Comparison of ENCODE assay signal across 8 mouse cellular contexts in the genomic region with DNA sequence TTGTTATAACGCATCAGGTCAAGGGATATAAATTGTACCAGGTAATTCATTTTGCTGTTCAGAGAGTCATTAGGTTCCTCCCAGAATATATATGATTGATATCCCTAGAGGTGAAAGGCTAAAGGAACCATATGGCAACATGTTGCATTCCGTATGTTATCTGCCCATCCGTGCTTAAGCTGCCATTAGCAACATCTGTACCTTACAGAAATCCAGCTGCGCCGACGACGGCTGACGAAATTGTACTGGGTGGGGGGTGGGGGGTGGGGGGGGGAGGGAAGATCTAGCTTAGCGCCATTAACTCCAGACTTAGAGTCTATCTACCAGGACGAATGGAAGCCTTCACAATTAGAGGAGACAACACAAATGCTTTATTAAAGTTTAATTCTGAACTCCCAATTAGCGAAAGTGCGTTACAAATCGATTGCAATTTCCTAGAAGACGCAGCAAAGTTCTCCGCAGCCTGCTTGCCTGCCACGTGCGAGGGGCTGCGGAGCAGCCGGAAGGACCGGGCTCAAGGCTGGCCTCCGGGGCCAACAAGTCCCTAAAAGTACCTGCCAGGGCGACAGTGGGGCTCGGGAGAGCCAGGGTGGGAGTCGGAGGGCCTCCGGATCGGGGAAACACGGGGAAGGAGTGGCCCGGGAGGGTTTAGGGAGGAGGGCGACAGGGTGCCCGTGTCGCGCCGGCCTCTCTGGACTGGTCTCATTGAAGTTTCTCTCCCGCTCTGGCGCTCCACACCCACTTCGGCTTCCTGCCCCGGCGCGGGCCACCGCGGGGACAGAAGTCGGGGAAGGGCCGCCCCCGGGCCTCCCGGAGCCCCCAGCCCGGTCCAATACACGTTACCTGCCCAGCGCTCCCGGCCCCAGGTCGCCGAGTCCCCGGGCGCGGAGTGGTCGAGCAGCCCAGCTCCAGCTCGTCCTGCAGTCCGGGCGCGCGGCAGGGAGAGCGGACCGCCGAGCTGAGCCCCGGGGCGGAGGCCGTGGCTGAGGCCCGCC. TPM values are rescaled to one million over a fixed set of nuclear protein-coding genes. Genes with fewer than 3 reads are reported as not detected.
DNase-seq lines count a peak whose midpoint lies in the region; ATAC-seq and TF ChIP-seq lines count a peak whose summit lies in the region.

No protein-coding gene starts in this region.

- WGBS in hindbrain, embryonic 14.5 days = under 1% methylated on average over 61 of the region's 67 CpGs
- under 1% methylated on average over 61 of the region's 67 CpGs for WGBS in liver, embryonic 11.5 days
- WGBS in midbrain, postnatal 0 days = under 1% methylated on average over 50 of the region's 67 CpGs

- H3K4me3 ChIP-seq in gastrocnemius, adult 2 months = peak overlapping the region; percentile 98
- H3K4me3 ChIP-seq in hindbrain, embryonic 14.5 days (replicated peaks; ENCODE audit: low read length) = peak overlapping the region; percentile 84
- H3K4me3 ChIP-seq in liver, embryonic 11.5 days (ENCODE audit: low read depth, low read length) = peak overlapping the region; percentile 93
- peak overlapping the region; percentile 77 for H3K4me3 ChIP-seq in midbrain, postnatal 0 days (ENCODE audit: low read depth, low read length)

- peak; percentile 85 for ATAC-seq in hindbrain, embryonic 14.5 days (ENCODE audit: low FRiP score)
- peak; percentile 76 for ATAC-seq in liver, embryonic 11.5 days (replicated peaks; ENCODE audit: low FRiP score)
- peak; percentile 83 for ATAC-seq in midbrain, postnatal 0 days (ENCODE audit: low FRiP score)

- DNase-seq in layer of hippocampus, postnatal 10 days (ENCODE audit: low spot score in 2 of 2) = peak; percentile 40 to 51
- no peak for DNase-seq in layer of hippocampus, postnatal 25 days (ENCODE audit: extremely low spot score in 1 of 2, low spot score in 1 of 2)
- DNase-seq in cerebellum, adult 9-10 months = peak; percentile 58
- DNase-seq in gastrocnemius, adult 2 months = peak; percentile 72
- no peak for DNase-seq in hindbrain, embryonic 14.5 days (ENCODE audit: low spot score)
- DNase-seq in liver, embryonic 11.5 days (ENCODE audit: low spot score) = peak; percentile 85
- DNase-seq in midbrain, postnatal 0 days (ENCODE audit: low spot score) = no peak
- peak; percentile 33 for DNase-seq in thymus, postnatal 0 days (ENCODE audit: low spot score)

- intact Hi-C loops in gastrocnemius, adult 2 months (cut with DNase I) = loop anchor here (10.0 kb wide), 1 partner anchor 112 kb away; the partner anchor contains the start of gene Gpd2

- no peaks in the 10 kb centered on the region for H3K9me3 ChIP-seq in hindbrain, embryonic 14.5 days (ENCODE audit: control insufficient read depth, low read length)
- no peaks in the 10 kb centered on the region for H3K9me3 ChIP-seq in liver, embryonic 11.5 days (ENCODE audit: control insufficient read depth, low read length)
- no peaks in the 10 kb centered on the region for H3K9me3 ChIP-seq in midbrain, postnatal 0 days (ENCODE audit: low read length)

- TF ChIP-seq CTCF in gastrocnemius, adult 2 months (IDR thresholded peaks at IDR 0.05) = no peak
- no peak for TF ChIP-seq CTCF in midbrain, postnatal 0 days (IDR thresholded peaks at IDR 0.05)

- peak overlapping the region; percentile 98 for H3K27ac ChIP-seq in gastrocnemius, adult 2 months
- peak overlapping the region; percentile 32; the same call in 1 of the 2 replicates for H3K27ac ChIP-seq in hindbrain, embryonic 14.5 days
- H3K27ac ChIP-seq in liver, embryonic 11.5 days (ENCODE audit: low read depth, low read length) = peak overlapping the region; percentile 83
- H3K27ac ChIP-seq in midbrain, postnatal 0 days (ENCODE audit: low read depth, low read length) = 0 out of 2 replicates have a peak overlapping the region, but pooled peaks have one; percentile 6

- H3K4me1 ChIP-seq in hindbrain, embryonic 14.5 days (replicated peaks; ENCODE audit: control insufficient read depth, insufficient read depth, low read length) = 0 out of 2 replicates have a peak, but pooled peaks cover 5% of the 10 kb centered on the region
- H3K4me1 ChIP-seq in liver, embryonic 11.5 days (replicated peaks; ENCODE audit: control insufficient read depth, insufficient read depth, low read length) = peaks cover 9% of the 10 kb centered on the region; the same call in 1 of the 2 replicates
- no peaks in the 10 kb centered on the region for H3K4me1 ChIP-seq in midbrain, postnatal 0 days (ENCODE audit: insufficient read depth, low read length)

- H3K27me3 ChIP-seq in hindbrain, embryonic 14.5 days (ENCODE audit: control insufficient read depth, insufficient read depth, low read length) = peaks cover 28% of the 10 kb centered on the region
- no peaks in the 10 kb centered on the region for H3K27me3 ChIP-seq in liver, embryonic 11.5 days (replicated peaks; ENCODE audit: control insufficient read depth, insufficient read depth, low read length)
- peaks cover 43% of the 10 kb centered on the region for H3K27me3 ChIP-seq in midbrain, postnatal 0 days (ENCODE audit: insufficient read depth, low read length)

- no peaks in the 10 kb centered on the region for H3K36me3 ChIP-seq in hindbrain, embryonic 14.5 days (replicated peaks; ENCODE audit: control insufficient read depth, insufficient read depth)
- no peaks in the 10 kb centered on the region for H3K36me3 ChIP-seq in liver, embryonic 11.5 days (ENCODE audit: control insufficient read depth, insufficient read depth, low read length)
- H3K36me3 ChIP-seq in midbrain, postnatal 0 days (ENCODE audit: insufficient read depth, low read length) = no peaks in the 10 kb centered on the region

- H3K9ac ChIP-seq in hindbrain, embryonic 14.5 days = peak overlapping the region; percentile 74
- peak overlapping the region; percentile 99 for H3K9ac ChIP-seq in liver, embryonic 11.5 days (ENCODE audit: low read depth, low read length)
- peak overlapping the region; percentile 64 for H3K9ac ChIP-seq in midbrain, postnatal 0 days (replicated peaks; ENCODE audit: low read length, poor library complexity, severe bottlenecking)

- H3K4me2 ChIP-seq in hindbrain, embryonic 14.5 days (replicated peaks) = peak overlapping the region; percentile 98
- H3K4me2 ChIP-seq in liver, embryonic 11.5 days = peak overlapping the region; percentile 79
- peak overlapping the region; percentile 99 for H3K4me2 ChIP-seq in midbrain, postnatal 0 days (ENCODE audit: low read depth, low read length, poor library complexity, severe bottlenecking)

RNA-seq across cellular contexts. Expression of gene Nr4a2, which starts 0.5 kb away (rescaled TPM):
- 10 to 100 TPM; 55.5 to 75.3 TPM for total RNA-seq in layer of hippocampus, postnatal 10 days (2021)
- 10 to 100 TPM; 51.6 to 55.1 TPM for total RNA-seq in layer of hippocampus, postnatal 25 days (2021)
- 1 to 10 TPM in 1 of 2 experiments, under 1 TPM in 1; 0.94 to 3.4 TPM for total RNA-seq in gastrocnemius, adult 2 months (2021)
- 20.7 and 21.0 TPM in 2 replicates for polyA plus RNA-seq in hindbrain, embryonic 14.5 days (2014; fragmentation: Nextera tagmentation; extraction: Ambion mirVana)
- polyA plus RNA-seq in liver, embryonic 11.5 days (2014; fragmentation: Nextera tagmentation; extraction: Ambion mirVana) = 2.0 and 2.1 TPM in 2 replicates
- 12.6 and 14.6 TPM in 2 replicates for total RNA-seq in midbrain, postnatal 0 days (2014; rRNA removed)
- polyA plus RNA-seq in midbrain, postnatal 0 days (2015; fragmentation: Nextera tagmentation; extraction: Ambion mirVana) = 15.4 and 19.4 TPM in 2 replicates
- 0.71 and 0.85 TPM in 2 replicates for polyA plus RNA-seq in thymus, postnatal 0 days (2015; fragmentation: Nextera tagmentation; extraction: Ambion mirVana)

Comparison
In these comparisons a context has a peak if more than half of its experiments do, and no peak if none do; other contexts are left out.
1. DNase-seq: peak in layer of hippocampus, postnatal 10 days (2 of 2), cerebellum, adult 9-10 months (single experiment), gastrocnemius, adult 2 months (single experiment), liver, embryonic 11.5 days (single experiment) and thymus, postnatal 0 days (single experiment); none in layer of hippocampus, postnatal 25 days (0 of 2), hindbrain, embryonic 14.5 days (single experiment) and midbrain, postnatal 0 days (single experiment).
2. H3K27ac ChIP-seq: peak in every context shown above with its lines; median percentile 98 in gastrocnemius, adult 2 months; 83 in liver, embryonic 11.5 days; 32 in hindbrain, embryonic 14.5 days; 6 in midbrain, postnatal 0 days.
3. Peak in every context shown above with its lines, with median percentiles within 50 percentile points of each other: H3K4me3 ChIP-seq, ATAC-seq, H3K4me2 ChIP-seq and H3K9ac ChIP-seq.